Mouse (Mus musculus): ENCODE data around the gene Depdc1a.
"Not testable (repeated sequence)": the region's sequence is repeated elsewhere in the genome, so short reads cannot be mapped to it uniquely, and the experiment has no call there.

The Depdc1a gene

GRCm38 (mm10) chr3:159495243-159495801, at the start of gene Depdc1a:
TSS of gene Depdc1a (plus strand) at chr3:159495433.
- peak; percentile 84 for DNase-seq (ENCODE audit: extremely low spot score)

DNA sequence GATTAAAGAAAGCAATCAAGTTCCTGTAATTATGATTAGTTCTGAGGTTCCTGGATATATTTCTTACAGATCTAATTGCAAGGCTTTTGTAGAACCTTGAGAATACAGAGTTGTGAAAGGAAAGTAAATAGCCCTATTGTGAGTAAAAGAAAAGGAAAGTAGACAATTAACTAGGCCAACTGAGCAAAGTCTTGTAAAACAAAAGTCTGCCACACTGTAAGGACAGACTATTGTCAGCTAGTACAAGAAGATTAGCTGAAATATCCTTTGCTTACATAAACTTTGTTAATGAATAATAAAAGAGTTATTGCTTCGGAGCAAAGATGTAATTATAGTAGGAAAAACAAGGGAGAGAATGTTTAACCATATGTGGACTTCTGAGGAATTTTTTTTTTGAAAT, 25.2 kb upstream of the Depdc1a start:
- no peak for DNase-seq (ENCODE audit: extremely low spot score)

GRCm38 (mm10) chr3:159475465-159475864, 19.8 kb upstream of the Depdc1a start:
- no peak for DNase-seq (ENCODE audit: extremely low spot score)

DNA sequence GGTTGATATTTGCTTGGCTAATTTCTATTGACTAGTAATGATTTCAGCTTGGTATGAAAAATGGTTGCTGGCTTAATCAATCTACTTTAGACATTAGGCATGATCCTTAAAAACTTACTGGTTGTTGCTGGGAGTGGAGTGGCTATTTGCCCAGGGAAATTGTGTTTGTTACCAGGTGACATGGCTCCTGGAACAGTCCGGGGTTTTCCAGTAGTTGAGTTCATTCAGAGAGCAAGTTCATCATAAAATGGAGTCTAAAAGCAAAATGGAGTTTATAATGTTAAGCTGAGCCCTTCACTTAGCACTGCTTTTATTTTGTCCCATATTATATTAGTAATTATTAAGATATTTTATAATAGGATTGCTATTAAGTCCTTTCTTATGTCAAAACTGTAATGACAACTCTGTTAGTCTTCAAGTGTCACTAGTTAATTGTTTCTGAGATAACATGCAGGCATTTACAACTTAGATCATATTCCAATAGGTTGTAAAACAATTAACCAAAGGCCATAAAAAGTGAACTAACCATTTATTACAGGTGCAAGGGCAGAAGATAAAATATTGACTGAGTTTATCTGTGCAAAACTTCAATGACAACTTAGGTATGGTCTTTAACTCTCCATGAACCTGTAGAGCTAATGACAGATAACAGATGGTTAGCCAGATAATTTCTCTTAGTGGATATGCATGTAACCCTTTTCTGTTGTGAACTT, 17.8 kb upstream of the Depdc1a start:
- no peak for DNase-seq (ENCODE audit: extremely low spot score)

DNA sequence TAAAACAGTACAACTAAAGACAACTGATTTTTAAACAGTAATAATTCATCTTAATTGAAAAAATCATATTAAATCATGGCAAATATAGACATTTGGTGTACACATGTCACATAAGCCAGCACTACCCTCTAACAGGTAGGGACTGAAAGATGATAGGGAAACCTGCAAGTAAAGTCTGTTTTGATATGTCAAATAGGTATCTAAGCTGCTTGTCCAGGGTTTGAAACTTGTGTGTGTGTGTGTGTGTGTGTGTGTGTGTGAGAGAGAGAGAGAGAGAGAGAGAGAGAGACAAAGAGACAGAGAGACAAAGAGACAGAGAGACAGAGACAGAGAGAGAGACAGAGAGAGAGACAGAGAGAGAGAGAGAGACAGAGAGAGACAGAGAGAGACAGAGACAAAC, 524 bp upstream of the Depdc1a start:
- DNase-seq (ENCODE audit: extremely low spot score), result not testable (repeated sequence)

- DNase-seq (ENCODE audit: extremely low spot score), result no peak
Observed at GRCm38 (mm10) chr3:159508899-159509298, 13.7 kb downstream of the Depdc1a start.

DNA sequence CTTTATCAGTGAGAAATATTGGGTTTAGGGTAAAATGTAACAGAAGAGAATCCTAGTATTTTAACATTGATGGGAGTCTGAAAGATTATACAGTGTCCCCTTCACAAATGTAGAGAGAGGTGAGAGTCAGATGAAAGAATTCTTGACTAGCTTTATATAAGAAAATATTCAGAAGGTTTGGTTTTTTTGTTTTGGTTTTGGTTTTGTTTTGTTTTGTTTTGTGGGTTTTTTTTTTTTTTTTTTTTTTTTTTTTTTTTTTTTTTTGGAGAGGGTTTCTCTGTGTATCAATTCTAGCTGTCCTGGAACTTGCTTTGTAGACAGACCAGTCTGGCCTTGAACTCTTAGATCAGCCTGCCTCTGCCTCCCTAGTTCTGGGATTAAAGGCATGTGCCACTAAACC, 33.3 kb downstream of the Depdc1a start:
- DNase-seq (ENCODE audit: extremely low spot score), result no peak

- no peak for DNase-seq (ENCODE audit: extremely low spot score)
Observed at GRCm38 (mm10) chr3:159548303-159548702, 53.1 kb downstream of the Depdc1a start.

GRCm38 (mm10) chr3:159550224-159550623, 55.0 kb downstream of the Depdc1a start:
- DNase-seq (ENCODE audit: extremely low spot score), result no peak
